Mouse (Mus musculus): Measurements from ENCODE around the gene Racgap1. TPM values are rescaled to one million over a fixed set of nuclear protein-coding genes. Genes with fewer than 3 reads are reported as not detected.

Racgap1 gene
- polyA plus RNA-seq, 1 experiment from 2014 or later = 131 TPM

- Histone ChIP-seq H3K9ac (no peak overlapping the region), H3K27me3 (replicated peaks) (peaks cover 12% of the 10 kb centered on the region), H3K4me1 (replicated peaks) (peaks cover 32% of the 10 kb centered on the region), H3K36me3 (peaks cover 9% of the 10 kb centered on the region), H3K4me3 (no peak overlapping the region), H3K9me3 (replicated peaks) (0 out of 2 replicates have a peak, but pooled peaks cover 3% of the 10 kb centered on the region), H3K27ac (ENCODE audit: poor library complexity, severe bottlenecking) (no peak overlapping the region; the same call in 1 of the 2 replicates), H3K4me2 (peak overlapping the region; percentile 40)
- peak; percentile 64 for ATAC-seq (ENCODE audit: insufficient number of reproducible peaks, low FRiP score)
- 5% methylated on average over 12 of the region's 12 CpGs for WGBS
Observed at GRCm38 (mm10) chr15:99614753-99615152, 36.7 kb downstream of the Racgap1 start.

- H3K4me2 ChIP-seq = peak overlapping the region; percentile 40
- no peak overlapping the region for H3K27ac ChIP-seq (ENCODE audit: poor library complexity, severe bottlenecking)
Observed at GRCm38 (mm10) chr15:99614273-99614672, 37.2 kb downstream of the Racgap1 start.

GRCm38 (mm10) chr15:99611563-99611962, 39.9 kb downstream of the Racgap1 start:
- Histone ChIP-seq H3K4me3 (no peak overlapping the region), H3K27me3 (replicated peaks) (peaks cover 29% of the 10 kb centered on the region), H3K27ac (ENCODE audit: poor library complexity, severe bottlenecking) (no peak overlapping the region), H3K4me2 (no peak overlapping the region), H3K4me1 (replicated peaks) (peaks cover 51% of the 10 kb centered on the region), H3K9me3 (replicated peaks) (0 out of 2 replicates have a peak, but pooled peaks cover 3% of the 10 kb centered on the region), H3K9ac (no peak overlapping the region), H3K36me3 (no peaks in the 10 kb centered on the region)
- ATAC-seq (ENCODE audit: insufficient number of reproducible peaks, low FRiP score) = no peak
- WGBS = 41% methylated on average over 7 of the region's 7 CpGs

More at GRCm38 (mm10) chr15:99614273-99614672, 37.2 kb downstream of the Racgap1 start:
- Histone ChIP-seq H3K4me1 (replicated peaks) (peaks cover 32% of the 10 kb centered on the region), H3K9ac (no peak overlapping the region), H3K9me3 (replicated peaks) (0 out of 2 replicates have a peak, but pooled peaks cover 3% of the 10 kb centered on the region), H3K36me3 (peaks cover 4% of the 10 kb centered on the region; the same call in 1 of the 2 replicates), H3K27me3 (replicated peaks) (peaks cover 12% of the 10 kb centered on the region), H3K4me3 (no peak overlapping the region)
- 39% methylated on average over 13 of the region's 13 CpGs for WGBS
- no peak for ATAC-seq (ENCODE audit: insufficient number of reproducible peaks, low FRiP score)

- no peak for ATAC-seq (ENCODE audit: insufficient number of reproducible peaks, low FRiP score)
- Histone ChIP-seq H3K4me1 (replicated peaks) (peaks cover 34% of the 10 kb centered on the region), H3K27me3 (replicated peaks) (peaks cover 32% of the 10 kb centered on the region), H3K9me3 (replicated peaks) (0 out of 2 replicates have a peak, but pooled peaks cover 3% of the 10 kb centered on the region), H3K27ac (ENCODE audit: poor library complexity, severe bottlenecking) (no peak overlapping the region), H3K36me3 (no peaks in the 10 kb centered on the region), H3K4me3 (no peak overlapping the region), H3K9ac (no peak overlapping the region), H3K4me2 (no peak overlapping the region)
- 77% methylated on average over 13 of the region's 13 CpGs for WGBS
Observed at GRCm38 (mm10) chr15:99608382-99609125, 42.9 kb downstream of the Racgap1 start.

GRCm38 (mm10) chr15:99607388-99608113, 43.9 kb downstream of the Racgap1 start:
- Histone ChIP-seq H3K4me1 (replicated peaks) (peaks cover 44% of the 10 kb centered on the region), H3K27me3 (replicated peaks) (peaks cover 33% of the 10 kb centered on the region), H3K36me3 (no peaks in the 10 kb centered on the region), H3K9me3 (replicated peaks) (0 out of 2 replicates have a peak, but pooled peaks cover 2% of the 10 kb centered on the region), H3K9ac (no peak overlapping the region), H3K27ac (ENCODE audit: poor library complexity, severe bottlenecking) (no peak overlapping the region), H3K4me3 (no peak overlapping the region), H3K4me2 (no peak overlapping the region)
- WGBS = 34% methylated on average over 10 of the region's 10 CpGs
- no peak for ATAC-seq (ENCODE audit: insufficient number of reproducible peaks, low FRiP score)

GRCm38 (mm10) chr15:99606515-99606914, 44.9 kb downstream of the Racgap1 start:
- H3K27me3 ChIP-seq (replicated peaks) = peaks cover 34% of the 10 kb centered on the region
- H3K9ac ChIP-seq = no peak overlapping the region
- ATAC-seq (ENCODE audit: insufficient number of reproducible peaks, low FRiP score) = no peak
- H3K27ac ChIP-seq (ENCODE audit: poor library complexity, severe bottlenecking) = no peak overlapping the region
- H3K9me3 ChIP-seq (replicated peaks) = no peaks in the 10 kb centered on the region
- H3K4me3 ChIP-seq = no peak overlapping the region
- H3K36me3 ChIP-seq = no peaks in the 10 kb centered on the region
- no peak overlapping the region for H3K4me2 ChIP-seq
- 38% methylated on average over 5 of the region's 5 CpGs for WGBS
- peaks cover 47% of the 10 kb centered on the region for H3K4me1 ChIP-seq (replicated peaks)

GRCm38 (mm10) chr15:99605595-99605994, 45.9 kb downstream of the Racgap1 start:
- no peak for ATAC-seq (ENCODE audit: insufficient number of reproducible peaks, low FRiP score)
- Histone ChIP-seq H3K4me2 (no peak overlapping the region), H3K27ac (ENCODE audit: poor library complexity, severe bottlenecking) (no peak overlapping the region), H3K9ac (no peak overlapping the region), H3K27me3 (replicated peaks) (peaks cover 43% of the 10 kb centered on the region), H3K9me3 (replicated peaks) (no peaks in the 10 kb centered on the region), H3K4me3 (no peak overlapping the region), H3K36me3 (no peaks in the 10 kb centered on the region), H3K4me1 (replicated peaks) (peaks cover 46% of the 10 kb centered on the region)
- 68% methylated on average over 2 of the region's 3 CpGs for WGBS

GRCm38 (mm10) chr15:99603216-99603615, 48.2 kb downstream of the Racgap1 start:
- Histone ChIP-seq H3K4me1 (replicated peaks) (peaks cover 55% of the 10 kb centered on the region), H3K4me3 (no peak overlapping the region), H3K27ac (ENCODE audit: poor library complexity, severe bottlenecking) (no peak overlapping the region), H3K9ac (no peak overlapping the region), H3K9me3 (replicated peaks) (no peaks in the 10 kb centered on the region), H3K27me3 (replicated peaks) (peaks cover 52% of the 10 kb centered on the region), H3K36me3 (no peaks in the 10 kb centered on the region), H3K4me2 (no peak overlapping the region)
- ATAC-seq (ENCODE audit: insufficient number of reproducible peaks, low FRiP score) = no peak
- 74% methylated on average over 7 of the region's 7 CpGs for WGBS

GRCm38 (mm10) chr15:99602206-99602820, 49.1 kb downstream of the Racgap1 start:
- Histone ChIP-seq H3K4me2 (no peak overlapping the region), H3K27me3 (replicated peaks) (peaks cover 51% of the 10 kb centered on the region), H3K9me3 (replicated peaks) (no peaks in the 10 kb centered on the region), H3K4me1 (replicated peaks) (peaks cover 46% of the 10 kb centered on the region), H3K27ac (ENCODE audit: poor library complexity, severe bottlenecking) (no peak overlapping the region), H3K4me3 (no peak overlapping the region), H3K36me3 (no peaks in the 10 kb centered on the region), H3K9ac (no peak overlapping the region)
- 67% methylated on average over 17 of the region's 17 CpGs for WGBS
- no peak for ATAC-seq (ENCODE audit: insufficient number of reproducible peaks, low FRiP score)

- no peak overlapping the region for H3K4me3 ChIP-seq
- H3K9me3 ChIP-seq (replicated peaks) = no peaks in the 10 kb centered on the region
- H3K4me2 ChIP-seq = no peak overlapping the region
- WGBS = 16% methylated on average over 4 of the region's 5 CpGs
- no peak overlapping the region for H3K27ac ChIP-seq (ENCODE audit: poor library complexity, severe bottlenecking)
- H3K9ac ChIP-seq = no peak overlapping the region
- H3K27me3 ChIP-seq (replicated peaks) = peaks cover 53% of the 10 kb centered on the region
- H3K4me1 ChIP-seq (replicated peaks) = peaks cover 40% of the 10 kb centered on the region
- no peak for ATAC-seq (ENCODE audit: insufficient number of reproducible peaks, low FRiP score)
- no peaks in the 10 kb centered on the region for H3K36me3 ChIP-seq
Observed at GRCm38 (mm10) chr15:99601823-99602120, 49.7 kb downstream of the Racgap1 start.

Measured in heart, embryonic 12.5 days (tissue).